Mouse (Mus musculus) layer of hippocampus, postnatal 14 days (tissue): ENCODE data around the gene Slc39a1. TPM values are rescaled to one million over a fixed set of nuclear protein-coding genes. Genes with fewer than 3 reads are reported as not detected.

Experiments used
- DNase-seq, 2 experiments: peaks; one replicate each; pipeline ENCODE4 v3.0.0; 2021 to 2022; ENCODE audit warnings: low spot score in 2 of 2, mixed read lengths in 1 of 2
- microRNA-seq, 2 experiments: library from miRNA; unstranded; fragments of <30 nt; microRNA quantifications; one replicate each; pipeline ENCODE4 v1.2.0; 2021
- total RNA-seq, 2 experiments: library from RNA; stranded (reverse); gene quantifications; 2 replicates each; pipeline ENCODE4 v1.2.3; 2021

Slc39a1 gene
- total RNA-seq, 2 experiments from 2014 or later: 48.8 to 53.3 TPM

- peak; percentile 97 to 100 for DNase-seq
Observed at GRCm38 (mm10) chr3:90292345-90293275, 44.6 kb downstream of the Slc39a1 start, which contains the start of gene Gatad2b. TSS of gene Gatad2b (plus strand) at chr3:90293178.

- peak; percentile 35 to 60 for DNase-seq
Observed at GRCm38 (mm10) chr3:90293352-90294063, 45.5 kb downstream of the Slc39a1 start.

DNA sequence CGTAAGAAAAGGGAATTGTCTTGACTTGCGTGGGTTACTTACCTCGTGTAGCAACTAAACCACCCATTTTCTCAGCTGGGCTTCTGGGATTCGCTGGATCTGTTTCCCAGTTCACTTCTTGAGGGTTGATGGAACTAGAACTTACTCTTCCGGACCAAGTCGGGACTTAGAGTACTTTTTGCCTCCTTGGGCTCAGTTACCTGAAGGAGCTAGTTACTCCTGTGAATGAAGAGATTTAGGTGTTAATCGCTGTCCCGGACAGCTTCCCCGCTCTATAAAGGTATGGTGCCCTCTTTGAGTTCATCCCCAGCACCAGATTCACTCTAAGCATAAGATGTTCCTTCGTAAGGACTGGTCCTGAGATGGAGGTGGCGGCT, 46.1 kb downstream of the Slc39a1 start:
- DNase-seq: peak in 1 of 2 experiments; percentile 18

- DNase-seq: no peak
Observed at GRCm38 (mm10) chr3:90294651-90295050, 46.7 kb downstream of the Slc39a1 start.

Small RNA genes lying within 50 kb of the gene (microRNA-seq; reads per million reads assigned to microRNA genes)
- 0.23 to 0.28 reads per million in 2 experiments for gene Mir7012

Other genes with a start within 250 kb of the Slc39a1 start
- gene Hax1, start 249.4 kb upstream of the Slc39a1 start, total RNA-seq: 10 to 100 TPM; 67.8 to 71.8 TPM
- gene 4933434E20Rik, start 196.5 kb upstream of the Slc39a1 start, total RNA-seq: 10 to 100 TPM; 81.6 to 84.9 TPM
- gene Ubap2l, start 195.5 kb upstream of the Slc39a1 start, total RNA-seq: 100 to 1,000 TPM; 182 to 186 TPM
- 100 to 1,000 TPM; 193 to 202 TPM for gene Tpm3, start 175.5 kb upstream of the Slc39a1 start, total RNA-seq
- gene Nup210l, start 144.0 kb upstream of the Slc39a1 start, total RNA-seq: under 1 TPM; 0.39 to 0.45 TPM
- gene Rps27, start 34.5 kb upstream of the Slc39a1 start, total RNA-seq: 100 to 1,000 TPM; 697 to 821 TPM
- gene Rab13, start 34.5 kb upstream of the Slc39a1 start, total RNA-seq: 10 to 100 TPM in 1 of 2 experiments, 1 to 10 TPM in 1; 8.1 to 10.9 TPM
- gene Jtb, start 16.6 kb upstream of the Slc39a1 start, total RNA-seq: 10 to 100 TPM; 44.7 to 46.4 TPM
- not detected for gene Creb3l4, start 4.7 kb upstream of the Slc39a1 start, total RNA-seq
- 10 to 100 TPM; 32.4 to 33.6 TPM for gene Crtc2, start 6.0 kb downstream of the Slc39a1 start, total RNA-seq
- gene Dennd4b, start 17.0 kb downstream of the Slc39a1 start, total RNA-seq: 10 to 100 TPM; 22.4 to 24.4 TPM
- 10 to 100 TPM; 92.7 to 96.5 TPM for gene Gatad2b, start 45.0 kb downstream of the Slc39a1 start, total RNA-seq
- gene Slc27a3, start 141.8 kb downstream of the Slc39a1 start, total RNA-seq: 10 to 100 TPM; 15.2 to 19.1 TPM
- 10 to 100 TPM; 60.5 to 67.0 TPM for gene Ints3, start 185.4 kb downstream of the Slc39a1 start, total RNA-seq
- 1 to 10 TPM; 4.2 to 6.5 TPM for gene Npr1, start 217.7 kb downstream of the Slc39a1 start, total RNA-seq
- 10 to 100 TPM; 86.0 to 87.9 TPM for gene Ilf2, start 228.0 kb downstream of the Slc39a1 start, total RNA-seq
- 10 to 100 TPM; 47.0 to 51.7 TPM for gene Snapin, start 242.9 kb downstream of the Slc39a1 start, total RNA-seq